Mouse (Mus musculus): ENCODE measurements around the gene Mapk10.

- TF ChIP-seq POLR2A (IDR thresholded peaks at IDR 0.05; ENCODE audit: control insufficient read depth, low read depth, low read length): no peak
- no peak for TF ChIP-seq CTCF (IDR thresholded peaks at IDR 0.05; ENCODE audit: control insufficient read depth, insufficient read depth, insufficient replicate concordance, low read depth, low read length)
These were observed 10.9 kb upstream of the Mapk10 start for GRCm38 (mm10) chr5:103221997-103222396.
